Mouse (Mus musculus) stomach, embryonic 15.5 days (tissue): ENCODE results near the gene Ccdc191. TPM values are rescaled to one million over a fixed set of nuclear protein-coding genes. Genes with fewer than 3 reads are reported as not detected.

Source experiments
- ATAC-seq: fragments of 200-750 bp; cut with Nextera tagmentation; 2 replicates; pipeline ENCODE4 v1.8.0; 2017; ENCODE audit warnings: low read depth, moderate number of reproducible peaks, moderate TSS enrichment; ENCODE audit not compliant: insufficient read depth, low FRiP score
- H3K27ac ChIP-seq: fragments of 300-500 bp; sonication (generic); 2 replicates; pipeline ENCODE4 v1.5.1; 2015; ENCODE audit warnings: mild to moderate bottlenecking, inconsistent platforms
- H3K27me3 ChIP-seq: fragments of 300-500 bp; sonication (generic); replicated peaks from 2 replicates; pipeline ENCODE4 v1.6.1; 2015; ENCODE audit warnings: inconsistent platforms
- H3K36me3 ChIP-seq: fragments of 300-500 bp; sonication (generic); 2 replicates; pipeline ENCODE4 v1.6.1; 2015; ENCODE audit warnings: inconsistent platforms
- H3K4me1 ChIP-seq: fragments of 300-500 bp; sonication (generic); 2 replicates; pipeline ENCODE4 v1.6.1; 2015; ENCODE audit warnings: inconsistent platforms
- H3K4me2 ChIP-seq: fragments of 300-500 bp; sonication (generic); 2 replicates; pipeline ENCODE4 v1.6.1; 2015; ENCODE audit warnings: mild to moderate bottlenecking, inconsistent platforms
- H3K4me3 ChIP-seq: fragments of 300-500 bp; sonication (generic); replicated peaks from 2 replicates; pipeline ENCODE4 v1.5.1; 2015; ENCODE audit warnings: inconsistent platforms
- H3K9ac ChIP-seq: fragments of 300-500 bp; sonication (generic); 2 replicates; pipeline ENCODE4 v1.6.1; 2015; ENCODE audit warnings: inconsistent platforms
- H3K9me3 ChIP-seq: fragments of 300-500 bp; sonication (generic); 2 replicates; pipeline ENCODE4 v1.6.1; 2016; ENCODE audit warnings: inconsistent platforms
- WGBS: fragments of 180-500 bp; shearing (Covaris S2); methylation state at CpG from one replicate; pipeline ENCODE4 v1.1.7; 2015; 5-methylcytosine and 5-hydroxymethylcytosine counted together
- polyA plus RNA-seq: library from polyadenylated mRNA; unstranded; fragments of >200 nt; fragmentation: Nextera tagmentation; extraction: Ambion mirVana; gene quantifications from 2 replicates; pipeline ENCODE4 v1.2.1, GENCODE M21; 2015

Gene Ccdc191
- polyA plus RNA-seq, 1 experiment from 2014 or later: 11.8 TPM

- Histone ChIP-seq H3K4me3 (no peak overlapping the region), H3K9ac (no peak overlapping the region), H3K27ac (no peak overlapping the region), H3K4me1 (no peaks in the 10 kb centered on the region), H3K4me2 (no peak overlapping the region), H3K27me3 (no peaks in the 10 kb centered on the region), H3K36me3 (no peaks in the 10 kb centered on the region), H3K9me3 (no peaks in the 10 kb centered on the region)
- 84% methylated on average over 6 of the region's 6 CpGs for WGBS
- ATAC-seq: no peak
Measured at GRCm38 (mm10) chr16:43933041-43933440, 43.4 kb downstream of the Ccdc191 start.

GRCm38 (mm10) chr16:43934856-43935255 lies 45.3 kb downstream of the Ccdc191 start:
- Histone ChIP-seq H3K27me3 (no peaks in the 10 kb centered on the region), H3K9me3 (no peaks in the 10 kb centered on the region), H3K27ac (no peak overlapping the region), H3K9ac (no peak overlapping the region), H3K4me1 (no peaks in the 10 kb centered on the region), H3K36me3 (no peaks in the 10 kb centered on the region), H3K4me2 (no peak overlapping the region), H3K4me3 (no peak overlapping the region)
- no peak for ATAC-seq
- WGBS: 84% methylated on average over 8 of the region's 8 CpGs

GRCm38 (mm10) chr16:43935367-43935766 lies 45.8 kb downstream of the Ccdc191 start:
- Histone ChIP-seq H3K27ac (no peak overlapping the region), H3K4me3 (no peak overlapping the region), H3K9ac (no peak overlapping the region), H3K36me3 (no peaks in the 10 kb centered on the region), H3K27me3 (no peaks in the 10 kb centered on the region), H3K4me2 (no peak overlapping the region), H3K4me1 (no peaks in the 10 kb centered on the region), H3K9me3 (no peaks in the 10 kb centered on the region)
- no peak for ATAC-seq
- WGBS: 58% methylated on average over 3 of the region's 3 CpGs

- Histone ChIP-seq H3K27ac (no peak overlapping the region), H3K9me3 (no peaks in the 10 kb centered on the region)
- 64% methylated on average over 3 of the region's 3 CpGs for WGBS
Measured at GRCm38 (mm10) chr16:43935892-43936291, 46.3 kb downstream of the Ccdc191 start.

GRCm38 (mm10) chr16:43940846-43941245 lies 51.2 kb downstream of the Ccdc191 start:
- no peak overlapping the region for H3K9ac ChIP-seq
- no peak overlapping the region for H3K4me3 ChIP-seq
- H3K4me2 ChIP-seq: no peak overlapping the region
- no peaks in the 10 kb centered on the region for H3K9me3 ChIP-seq
- 84% methylated on average over 4 of the region's 4 CpGs for WGBS
- H3K36me3 ChIP-seq: no peaks in the 10 kb centered on the region
- no peak overlapping the region for H3K27ac ChIP-seq
- no peaks in the 10 kb centered on the region for H3K4me1 ChIP-seq
- ATAC-seq: no peak
- H3K27me3 ChIP-seq: no peaks in the 10 kb centered on the region

More at GRCm38 (mm10) chr16:43935892-43936291, 46.3 kb downstream of the Ccdc191 start:
- H3K4me2 ChIP-seq: no peak overlapping the region
- H3K4me1 ChIP-seq: no peaks in the 10 kb centered on the region
- H3K9ac ChIP-seq: no peak overlapping the region
- no peaks in the 10 kb centered on the region for H3K36me3 ChIP-seq
- no peaks in the 10 kb centered on the region for H3K27me3 ChIP-seq
- no peak overlapping the region for H3K4me3 ChIP-seq
- ATAC-seq: no peak

- H3K27ac ChIP-seq: no peak overlapping the region
- no peaks in the 10 kb centered on the region for H3K4me1 ChIP-seq
- no peak overlapping the region for H3K4me2 ChIP-seq
- no peaks in the 10 kb centered on the region for H3K36me3 ChIP-seq
- H3K9ac ChIP-seq: no peak overlapping the region
- no peak overlapping the region for H3K4me3 ChIP-seq
- H3K27me3 ChIP-seq: no peaks in the 10 kb centered on the region
- no peaks in the 10 kb centered on the region for H3K9me3 ChIP-seq
- WGBS: 59% methylated on average over 3 of the region's 3 CpGs
- no peak for ATAC-seq
Measured at GRCm38 (mm10) chr16:43945351-43945750, 55.8 kb downstream of the Ccdc191 start.

- 51% methylated on average over 3 of the region's 3 CpGs for WGBS
- no peaks in the 10 kb centered on the region for H3K9me3 ChIP-seq
- H3K36me3 ChIP-seq: no peaks in the 10 kb centered on the region
- no peak overlapping the region for H3K4me3 ChIP-seq
- no peak overlapping the region for H3K4me2 ChIP-seq
- no peaks in the 10 kb centered on the region for H3K27me3 ChIP-seq
- ATAC-seq: no peak
- H3K4me1 ChIP-seq: no peaks in the 10 kb centered on the region
- no peak overlapping the region for H3K27ac ChIP-seq
- H3K9ac ChIP-seq: no peak overlapping the region
Measured at GRCm38 (mm10) chr16:43945869-43946268, 56.3 kb downstream of the Ccdc191 start.

GRCm38 (mm10) chr16:43951591-43951990 lies 62.0 kb downstream of the Ccdc191 start:
- 55% methylated on average over 4 of the region's 4 CpGs for WGBS
- no peak; the same call in 1 of the 2 replicates for ATAC-seq
- Histone ChIP-seq H3K4me3 (no peak overlapping the region), H3K27me3 (no peaks in the 10 kb centered on the region), H3K4me1 (no peaks in the 10 kb centered on the region), H3K9ac (no peak overlapping the region), H3K27ac (no peak overlapping the region), H3K9me3 (no peaks in the 10 kb centered on the region), H3K4me2 (no peak overlapping the region), H3K36me3 (no peaks in the 10 kb centered on the region)

- Histone ChIP-seq H3K36me3 (no peaks in the 10 kb centered on the region), H3K4me3 (no peak overlapping the region), H3K27me3 (no peaks in the 10 kb centered on the region), H3K4me1 (no peaks in the 10 kb centered on the region), H3K9ac (no peak overlapping the region), H3K27ac (no peak overlapping the region), H3K4me2 (no peak overlapping the region), H3K9me3 (no peaks in the 10 kb centered on the region)
- 0 out of 2 replicates have a peak, but pooled peaks have one; percentile 59 for ATAC-seq
- WGBS: 45% methylated on average over 6 of the region's 6 CpGs
Measured at GRCm38 (mm10) chr16:43954913-43955312, 65.3 kb downstream of the Ccdc191 start.

- Histone ChIP-seq H3K27me3 (no peaks in the 10 kb centered on the region), H3K4me2 (no peak overlapping the region), H3K9ac (no peak overlapping the region), H3K4me1 (no peaks in the 10 kb centered on the region), H3K4me3 (no peak overlapping the region), H3K36me3 (no peaks in the 10 kb centered on the region), H3K9me3 (no peaks in the 10 kb centered on the region), H3K27ac (no peak overlapping the region)
- WGBS: 94% methylated on average over 4 of the region's 4 CpGs
- ATAC-seq: no peak
Measured at GRCm38 (mm10) chr16:43958038-43958437, 68.4 kb downstream of the Ccdc191 start.

GRCm38 (mm10) chr16:43963291-43963690 lies 73.7 kb downstream of the Ccdc191 start:
- WGBS: 94% methylated on average over 9 of the region's 9 CpGs
- Histone ChIP-seq H3K4me3 (no peak overlapping the region), H3K36me3 (no peaks in the 10 kb centered on the region), H3K9ac (no peak overlapping the region), H3K4me1 (no peaks in the 10 kb centered on the region), H3K4me2 (no peak overlapping the region), H3K9me3 (no peaks in the 10 kb centered on the region), H3K27me3 (no peaks in the 10 kb centered on the region), H3K27ac (no peak overlapping the region)
- no peak for ATAC-seq

- H3K36me3 ChIP-seq: no peaks in the 10 kb centered on the region
- no peaks in the 10 kb centered on the region for H3K4me1 ChIP-seq
- no peak overlapping the region for H3K4me2 ChIP-seq
- H3K27me3 ChIP-seq: no peaks in the 10 kb centered on the region
- H3K27ac ChIP-seq: no peak overlapping the region
- no peak overlapping the region for H3K4me3 ChIP-seq
- ATAC-seq: no peak
- H3K9me3 ChIP-seq: no peaks in the 10 kb centered on the region
- 78% methylated on average over 3 of the region's 3 CpGs for WGBS
- H3K9ac ChIP-seq: no peak overlapping the region
Measured at GRCm38 (mm10) chr16:43963780-43964179, 74.2 kb downstream of the Ccdc191 start.

GRCm38 (mm10) chr16:43965781-43966389 lies 76.3 kb downstream of the Ccdc191 start:
- H3K9ac ChIP-seq: no peak overlapping the region
- WGBS: 86% methylated on average over 13 of the region's 13 CpGs
- H3K4me1 ChIP-seq: no peaks in the 10 kb centered on the region
- no peak for ATAC-seq
- H3K4me3 ChIP-seq: no peak overlapping the region
- H3K27me3 ChIP-seq: no peaks in the 10 kb centered on the region
- no peak overlapping the region for H3K4me2 ChIP-seq
- H3K9me3 ChIP-seq: no peaks in the 10 kb centered on the region
- no peak overlapping the region for H3K27ac ChIP-seq
- no peaks in the 10 kb centered on the region for H3K36me3 ChIP-seq
